Mouse (Mus musculus): ENCODE measurements around the gene Tmc6. TPM values are rescaled to one million over a fixed set of nuclear protein-coding genes. Genes with fewer than 3 reads are reported as not detected.
A peak's percentile ranks its signal among the peaks of the same experiment; 100 is the strongest.

Tmc6 gene
- polyA plus RNA-seq, 1 experiment from 2014 or later = 39.8 TPM

- Histone ChIP-seq H3K36me3 (ENCODE audit: control insufficient read depth, insufficient read depth, low read length) (no peaks in the 10 kb centered on the region), H3K4me3 (ENCODE audit: low read length) (no peak overlapping the region), H3K9me3 (ENCODE audit: control insufficient read depth, low read length) (no peaks in the 10 kb centered on the region), H3K27me3 (replicated peaks; ENCODE audit: control insufficient read depth, insufficient read depth, low read length) (no peaks in the 10 kb centered on the region), H3K9ac (ENCODE audit: low read depth, low read length) (no peak overlapping the region), H3K4me1 (ENCODE audit: control insufficient read depth, insufficient read depth, low read length) (peaks cover 15% of the 10 kb centered on the region), H3K4me2 (ENCODE audit: low read depth, low read length) (no peak overlapping the region), H3K27ac (ENCODE audit: low read length) (no peak overlapping the region)
- no peak for ATAC-seq
- 73% methylated on average over 5 of the region's 5 CpGs for WGBS
Observed at GRCm38 (mm10) chr11:117799174-117799573, 17.2 kb upstream of the Tmc6 start.

GRCm38 (mm10) chr11:117798160-117798541, 16.2 kb upstream of the Tmc6 start:
- Histone ChIP-seq H3K9ac (ENCODE audit: low read depth, low read length) (peak overlapping the region; percentile 33; the same call in 1 of the 2 replicates), H3K4me2 (ENCODE audit: low read depth, low read length) (no peak overlapping the region), H3K4me1 (ENCODE audit: control insufficient read depth, insufficient read depth, low read length) (peaks cover 18% of the 10 kb centered on the region), H3K27ac (ENCODE audit: low read length) (no peak overlapping the region), H3K4me3 (ENCODE audit: low read length) (no peak overlapping the region), H3K27me3 (replicated peaks; ENCODE audit: control insufficient read depth, insufficient read depth, low read length) (no peaks in the 10 kb centered on the region), H3K9me3 (ENCODE audit: control insufficient read depth, low read length) (no peaks in the 10 kb centered on the region), H3K36me3 (ENCODE audit: control insufficient read depth, insufficient read depth, low read length) (no peaks in the 10 kb centered on the region)
- WGBS = 16% methylated on average over 2 of the region's 2 CpGs
- peak; percentile 22; the same call in 1 of the 2 replicates for ATAC-seq

GRCm38 (mm10) chr11:117797511-117798159, 15.6 kb upstream of the Tmc6 start, which contains the start of gene 6030468B19Rik:
Gene 6030468B19Rik (plus strand): TSS chr11:117797660.
- Histone ChIP-seq H3K36me3 (ENCODE audit: control insufficient read depth, insufficient read depth, low read length) (no peaks in the 10 kb centered on the region), H3K4me1 (ENCODE audit: control insufficient read depth, insufficient read depth, low read length) (peaks cover 18% of the 10 kb centered on the region), H3K4me2 (ENCODE audit: low read depth, low read length) (no peak within 1 kb of the TSS), H3K4me3 (ENCODE audit: low read length) (no peak within 1 kb of the TSS), H3K9me3 (ENCODE audit: control insufficient read depth, low read length) (no peaks in the 10 kb centered on the region), H3K27ac (ENCODE audit: low read length) (no peak within 1 kb of the TSS), H3K9ac (ENCODE audit: low read depth, low read length) (peak within 1 kb of the TSS; percentile 33; the same call in 1 of the 2 replicates), H3K27me3 (replicated peaks; ENCODE audit: control insufficient read depth, insufficient read depth, low read length) (no peaks in the 10 kb centered on the region)
- WGBS = 52% methylated on average over 9 of the region's 9 CpGs
- ATAC-seq = peak; percentile 81

GRCm38 (mm10) chr11:117796954-117797353, 15.0 kb upstream of the Tmc6 start:
- 42% methylated on average over 5 of the region's 5 CpGs for WGBS
- peaks cover 23% of the 10 kb centered on the region for H3K4me1 ChIP-seq (ENCODE audit: control insufficient read depth, insufficient read depth, low read length)
- H3K4me2 ChIP-seq (ENCODE audit: low read depth, low read length) = no peak overlapping the region
- ATAC-seq = no peak
- H3K36me3 ChIP-seq (ENCODE audit: control insufficient read depth, insufficient read depth, low read length) = no peaks in the 10 kb centered on the region
- H3K27me3 ChIP-seq (replicated peaks; ENCODE audit: control insufficient read depth, insufficient read depth, low read length) = no peaks in the 10 kb centered on the region
- no peak overlapping the region for H3K4me3 ChIP-seq (ENCODE audit: low read length)
- no peaks in the 10 kb centered on the region for H3K9me3 ChIP-seq (ENCODE audit: control insufficient read depth, low read length)
- no peak overlapping the region for H3K27ac ChIP-seq (ENCODE audit: low read length)
- no peak overlapping the region for H3K9ac ChIP-seq (ENCODE audit: low read depth, low read length)

- no peak overlapping the region for H3K4me2 ChIP-seq (ENCODE audit: low read depth, low read length)
- H3K36me3 ChIP-seq (ENCODE audit: control insufficient read depth, insufficient read depth, low read length) = no peaks in the 10 kb centered on the region
- H3K4me1 ChIP-seq (ENCODE audit: control insufficient read depth, insufficient read depth, low read length) = peaks cover 23% of the 10 kb centered on the region
- no peak overlapping the region for H3K4me3 ChIP-seq (ENCODE audit: low read length)
- H3K27ac ChIP-seq (ENCODE audit: low read length) = no peak overlapping the region
- H3K9ac ChIP-seq (ENCODE audit: low read depth, low read length) = no peak overlapping the region
- WGBS = 62% methylated on average over 4 of the region's 4 CpGs
- no peaks in the 10 kb centered on the region for H3K9me3 ChIP-seq (ENCODE audit: control insufficient read depth, low read length)
- no peak for ATAC-seq
- H3K27me3 ChIP-seq (replicated peaks; ENCODE audit: control insufficient read depth, insufficient read depth, low read length) = no peaks in the 10 kb centered on the region
Observed at GRCm38 (mm10) chr11:117794035-117794551, 12.1 kb upstream of the Tmc6 start.

- ATAC-seq = peak; percentile 80
- 10% methylated on average over 22 of the region's 22 CpGs for WGBS
Observed at GRCm38 (mm10) chr11:117792281-117792888, 10.4 kb upstream of the Tmc6 start.

GRCm38 (mm10) chr11:117791441-117791761, 9.4 kb upstream of the Tmc6 start:
- Histone ChIP-seq H3K27ac (ENCODE audit: low read length) (peak overlapping the region; percentile 90), H3K36me3 (ENCODE audit: control insufficient read depth, insufficient read depth, low read length) (no peaks in the 10 kb centered on the region), H3K9me3 (ENCODE audit: control insufficient read depth, low read length) (no peaks in the 10 kb centered on the region), H3K4me3 (ENCODE audit: low read length) (peak overlapping the region; percentile 44), H3K27me3 (replicated peaks; ENCODE audit: control insufficient read depth, insufficient read depth, low read length) (no peaks in the 10 kb centered on the region), H3K9ac (ENCODE audit: low read depth, low read length) (peak overlapping the region; percentile 70), H3K4me1 (ENCODE audit: control insufficient read depth, insufficient read depth, low read length) (peaks cover 12% of the 10 kb centered on the region), H3K4me2 (ENCODE audit: low read depth, low read length) (peak overlapping the region; percentile 68)
- WGBS = 86% methylated on average over 9 of the region's 9 CpGs
- ATAC-seq = no peak

More at GRCm38 (mm10) chr11:117792281-117792888, 10.4 kb upstream of the Tmc6 start:
- peak overlapping the region; percentile 90 for H3K27ac ChIP-seq (ENCODE audit: low read length)
- H3K27me3 ChIP-seq (replicated peaks; ENCODE audit: control insufficient read depth, insufficient read depth, low read length) = no peaks in the 10 kb centered on the region
- peak overlapping the region; percentile 68 for H3K4me2 ChIP-seq (ENCODE audit: low read depth, low read length)
- H3K36me3 ChIP-seq (ENCODE audit: control insufficient read depth, insufficient read depth, low read length) = no peaks in the 10 kb centered on the region
- H3K4me1 ChIP-seq (ENCODE audit: control insufficient read depth, insufficient read depth, low read length) = peaks cover 12% of the 10 kb centered on the region
- H3K9ac ChIP-seq (ENCODE audit: low read depth, low read length) = peak overlapping the region; percentile 65
- H3K4me3 ChIP-seq (ENCODE audit: low read length) = peak overlapping the region; percentile 42
- no peaks in the 10 kb centered on the region for H3K9me3 ChIP-seq (ENCODE audit: control insufficient read depth, low read length)

GRCm38 (mm10) chr11:117790703-117791440, 8.9 kb upstream of the Tmc6 start:
- no peaks in the 10 kb centered on the region for H3K27me3 ChIP-seq (replicated peaks; ENCODE audit: control insufficient read depth, insufficient read depth, low read length)
- WGBS = 29% methylated on average over 23 of the region's 23 CpGs
- H3K4me2 ChIP-seq (ENCODE audit: low read depth, low read length) = peak overlapping the region; percentile 68
- peak; percentile 93 for ATAC-seq
- H3K4me1 ChIP-seq (ENCODE audit: control insufficient read depth, insufficient read depth, low read length) = peaks cover 12% of the 10 kb centered on the region
- no peaks in the 10 kb centered on the region for H3K9me3 ChIP-seq (ENCODE audit: control insufficient read depth, low read length)
- H3K36me3 ChIP-seq (ENCODE audit: control insufficient read depth, insufficient read depth, low read length) = no peaks in the 10 kb centered on the region
- H3K27ac ChIP-seq (ENCODE audit: low read length) = peak overlapping the region; percentile 90
- peak overlapping the region; percentile 44 for H3K4me3 ChIP-seq (ENCODE audit: low read length)
- peak overlapping the region; percentile 70 for H3K9ac ChIP-seq (ENCODE audit: low read depth, low read length)

- peak; percentile 71 for ATAC-seq
- Histone ChIP-seq H3K4me1 (ENCODE audit: control insufficient read depth, insufficient read depth, low read length) (peaks cover 12% of the 10 kb centered on the region), H3K9me3 (ENCODE audit: control insufficient read depth, low read length) (no peaks in the 10 kb centered on the region), H3K27ac (ENCODE audit: low read length) (peak overlapping the region; percentile 90), H3K4me2 (ENCODE audit: low read depth, low read length) (peak overlapping the region; percentile 68), H3K36me3 (ENCODE audit: control insufficient read depth, insufficient read depth, low read length) (no peaks in the 10 kb centered on the region), H3K27me3 (replicated peaks; ENCODE audit: control insufficient read depth, insufficient read depth, low read length) (no peaks in the 10 kb centered on the region), H3K9ac (ENCODE audit: low read depth, low read length) (peak overlapping the region; percentile 65), H3K4me3 (ENCODE audit: low read length) (peak overlapping the region; percentile 44)
- 7% methylated on average over 14 of the region's 14 CpGs for WGBS
Observed at GRCm38 (mm10) chr11:117790286-117790685, 8.3 kb upstream of the Tmc6 start.
